Mouse (Mus musculus): ENCODE data around the gene Necab2. TPM values are rescaled to one million over a fixed set of nuclear protein-coding genes. Genes with fewer than 3 reads are reported as not detected.

Necab2 gene
- polyA plus RNA-seq (2012; ENCODE audit: low replicate concordance): not detected in 2 replicates

DNA sequence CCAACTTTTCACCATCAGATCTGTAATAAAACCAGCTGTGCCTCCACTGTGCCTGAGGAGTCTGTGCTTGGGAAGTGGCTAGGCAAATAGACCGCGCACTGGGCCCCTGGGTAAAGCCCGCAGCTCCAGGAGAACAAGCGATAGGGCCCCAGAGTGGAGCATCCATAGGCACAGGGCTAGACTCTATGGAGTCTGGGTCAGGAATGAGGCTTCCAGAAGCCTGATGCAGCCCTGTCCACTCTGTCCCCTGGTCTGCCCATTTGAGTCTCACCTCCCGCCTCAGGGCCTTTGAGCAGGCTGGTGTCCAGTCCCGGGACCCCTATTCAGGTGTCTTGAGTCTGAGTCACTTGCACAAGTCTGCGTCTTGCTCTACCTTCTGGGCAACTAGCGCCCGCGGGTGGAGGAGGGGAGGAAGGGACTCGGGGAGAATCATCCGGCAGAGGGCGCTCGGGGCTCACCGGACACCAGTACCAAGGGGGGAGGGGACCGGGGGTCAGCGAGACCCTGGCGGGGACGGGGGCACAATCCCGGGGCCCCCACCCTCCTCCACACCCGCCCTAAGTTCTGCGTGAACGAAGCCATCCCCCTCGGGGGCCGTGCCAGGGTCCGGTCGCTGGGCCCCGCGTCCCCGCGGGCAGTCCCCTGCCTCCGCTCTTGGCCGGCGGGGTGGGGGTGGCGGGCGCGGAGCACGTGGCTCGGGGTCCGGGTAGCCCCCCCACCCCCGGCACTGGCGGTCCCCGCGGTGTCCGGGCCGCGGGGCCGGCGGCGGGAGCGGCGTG lies at the start of gene Necab2:
TSS of gene Necab2 (plus strand) at position 509 of the 779 bp plus-strand sequence.

DNA sequence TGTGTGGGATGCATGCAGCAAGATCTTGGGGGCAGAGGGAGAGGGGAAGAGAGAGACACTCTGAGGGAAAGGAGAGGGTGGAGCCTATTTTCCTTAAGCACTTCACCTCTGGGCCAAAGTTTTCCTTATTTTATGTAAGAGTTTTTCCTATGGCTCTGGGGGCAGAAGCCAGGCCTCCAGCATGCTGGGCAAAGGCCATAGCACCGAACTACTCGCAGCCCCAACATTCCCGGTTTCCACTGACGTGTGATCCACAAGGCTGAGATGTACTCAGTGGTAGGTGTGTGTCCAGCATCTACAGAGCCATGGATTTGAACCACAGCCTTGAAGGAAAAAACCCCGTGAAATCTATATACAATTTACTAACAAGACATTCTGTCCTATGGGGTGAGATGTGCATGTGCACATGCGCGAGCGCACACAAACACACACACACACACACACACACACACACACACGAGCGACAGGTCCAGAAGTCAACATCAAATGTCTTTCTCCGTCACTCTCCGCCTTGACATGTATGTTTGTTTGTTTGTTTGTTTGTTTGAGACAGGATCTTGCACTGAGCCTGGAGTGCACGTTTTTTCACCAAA lies 12.8 kb upstream of the Necab2 start, which contains the start of gene Osgin1:
TSS of gene Osgin1 (plus strand) at position 543 of the 593 bp plus-strand sequence.

DNA sequence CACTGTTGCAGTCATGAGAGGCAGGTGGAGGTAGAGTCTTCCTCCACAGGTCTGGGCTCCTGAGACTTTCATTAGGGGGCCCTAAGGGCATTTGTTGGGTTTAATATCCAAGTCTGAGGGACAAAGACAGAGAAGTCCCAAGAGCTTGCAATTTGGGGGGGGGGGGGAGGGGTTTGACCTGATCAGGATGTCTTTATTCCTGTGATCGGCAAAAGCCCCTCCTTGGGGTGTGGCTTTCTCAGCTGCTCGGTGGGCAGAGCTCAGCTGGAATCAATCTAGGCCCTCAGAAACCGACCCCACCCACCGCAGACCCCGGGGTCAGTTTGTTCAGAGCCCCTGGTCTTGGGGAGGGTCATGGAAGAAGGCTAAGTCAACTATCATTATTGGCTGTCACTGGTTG lies 55.1 kb downstream of the Necab2 start, which contains the start of gene Slc38a8:
TSS of gene Slc38a8 (minus strand) at position 101 of the 400 bp plus-strand sequence.

Other genes with a start within 250 kb of the Necab2 start
- gene Hsbp1, start 102.2 kb upstream of the Necab2 start, polyA plus RNA-seq (2012; ENCODE audit: low replicate concordance): 39.8 and 47.1 TPM in 2 replicates
- gene Mlycd, start 51.8 kb upstream of the Necab2 start, polyA plus RNA-seq (2012; ENCODE audit: low replicate concordance): 22.5 and 41.2 TPM in 2 replicates
- gene Osgin1, start 12.6 kb upstream of the Necab2 start, polyA plus RNA-seq (2012; ENCODE audit: low replicate concordance): 26.6 and 34.2 TPM in 2 replicates
- 0.08 TPM in 1 of 2 replicates, not detected in the other for gene Slc38a8, start 55.0 kb downstream of the Necab2 start, polyA plus RNA-seq (2012; ENCODE audit: low replicate concordance)
- 135 and 166 TPM in 2 replicates for gene Mbtps1, start 112.0 kb downstream of the Necab2 start, polyA plus RNA-seq (2012; ENCODE audit: low replicate concordance)
- 24.9 and 51.8 TPM in 2 replicates for gene Hsdl1, start 128.5 kb downstream of the Necab2 start, polyA plus RNA-seq (2012; ENCODE audit: low replicate concordance)
- gene Dnaaf1, start 128.5 kb downstream of the Necab2 start, polyA plus RNA-seq (2012; ENCODE audit: low replicate concordance): 0.06 TPM in 1 of 2 replicates, not detected in the other
- 49.0 and 95.8 TPM in 2 replicates for gene Taf1c, start 158.5 kb downstream of the Necab2 start, polyA plus RNA-seq (2012; ENCODE audit: low replicate concordance)
- not detected in 2 replicates for gene Adad2, start 166.0 kb downstream of the Necab2 start, polyA plus RNA-seq (2012; ENCODE audit: low replicate concordance)
- gene Kcng4, start 189.0 kb downstream of the Necab2 start, polyA plus RNA-seq (2012; ENCODE audit: low replicate concordance): not detected in 2 replicates
- 0.10 TPM in 1 of 2 replicates, not detected in the other for gene Wfdc1, start 219.6 kb downstream of the Necab2 start, polyA plus RNA-seq (2012; ENCODE audit: low replicate concordance)